Mouse (Mus musculus) brown adipose tissue, adult 24 weeks (tissue): ENCODE results near the gene Fastkd3. TPM values are rescaled to one million over a fixed set of nuclear protein-coding genes. Genes with fewer than 3 reads are reported as not detected.
A peak's percentile ranks its signal among the peaks of the same experiment; 100 is the strongest.

Experiments
- H3K27ac ChIP-seq: fragments of 200-500 bp; replicated peaks from 2 replicates; pipeline ENCODE4 v1.5.1; 2012; ENCODE audit warnings: low read depth, mild to moderate bottlenecking, low read length
- H3K4me1 ChIP-seq: fragments of 200-500 bp; 2 replicates; pipeline ENCODE4 v1.6.1; 2012; ENCODE audit warnings: low read length, mixed read lengths; ENCODE audit not compliant: control insufficient read depth, insufficient read depth, insufficient read length
- H3K4me3 ChIP-seq: fragments of 200-500 bp; 2 replicates; pipeline ENCODE4 v1.5.1; 2012; ENCODE audit warnings: low read depth, mild to moderate bottlenecking, low read length, moderate library complexity; ENCODE audit not compliant: insufficient read depth
- polyA plus RNA-seq: library from polyadenylated mRNA; stranded (reverse); fragments of >200 nt; gene quantifications from 2 replicates; pipeline ENCODE4 v1.2.4, GENCODE M21; 2012; ENCODE audit not compliant: missing spikeins, insufficient read depth, insufficient read length

The Fastkd3 gene
- polyA plus RNA-seq, 1 experiment: 4.8 TPM

DNA sequence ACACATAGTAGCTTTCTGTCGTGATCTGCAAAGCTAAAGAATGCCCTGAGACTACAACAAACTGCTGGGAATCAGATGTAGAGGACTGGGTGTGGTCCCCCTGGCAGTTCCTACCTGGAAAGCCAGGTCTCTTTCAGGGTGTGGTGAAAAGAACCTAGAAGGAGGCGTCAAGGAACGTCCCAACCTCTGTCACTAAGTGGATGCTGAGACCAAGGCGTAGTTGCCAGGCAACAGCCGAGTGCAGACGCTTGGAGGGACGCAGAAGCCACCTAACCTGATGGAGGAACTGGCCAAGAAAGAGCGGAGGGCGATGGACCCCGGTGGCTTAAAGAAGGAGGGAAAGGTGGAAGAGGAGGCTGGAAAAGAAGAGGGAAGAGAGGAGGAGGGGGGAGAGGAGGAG, 15.2 kb downstream of the Fastkd3 start, which contains the start of gene 1700001L19Rik:
Gene 1700001L19Rik, plus strand, starts transcription at position 223 of the 400 bp plus-strand sequence.
- Histone ChIP-seq H3K27ac (no peak within 1 kb of the TSS), H3K4me3 (no peak within 1 kb of the TSS), H3K4me1 (no peaks in the 10 kb centered on the region)

DNA sequence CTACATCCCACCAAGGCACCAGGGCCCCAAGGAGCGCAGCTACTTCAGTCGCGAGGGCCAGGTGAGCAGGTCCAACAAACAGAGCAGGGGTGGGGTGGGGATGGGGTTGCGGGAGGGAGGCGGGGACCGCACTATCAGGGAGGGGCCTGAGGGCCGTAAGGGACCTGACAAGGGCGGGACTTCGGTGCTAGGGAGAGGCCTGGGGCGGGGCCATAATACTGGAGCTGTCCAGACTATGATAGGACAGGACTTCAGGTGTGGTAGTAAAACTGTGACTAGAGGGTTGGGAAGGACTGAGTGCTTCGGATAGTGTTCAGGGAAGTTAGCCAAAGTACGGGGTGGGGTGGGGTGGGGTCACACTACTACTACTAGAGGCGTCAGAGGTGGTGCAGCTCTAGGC, 15.6 kb downstream of the Fastkd3 start:
- Histone ChIP-seq H3K4me3 (no peak overlapping the region), H3K4me1 (no peaks in the 10 kb centered on the region), H3K27ac (no peak overlapping the region)

DNA sequence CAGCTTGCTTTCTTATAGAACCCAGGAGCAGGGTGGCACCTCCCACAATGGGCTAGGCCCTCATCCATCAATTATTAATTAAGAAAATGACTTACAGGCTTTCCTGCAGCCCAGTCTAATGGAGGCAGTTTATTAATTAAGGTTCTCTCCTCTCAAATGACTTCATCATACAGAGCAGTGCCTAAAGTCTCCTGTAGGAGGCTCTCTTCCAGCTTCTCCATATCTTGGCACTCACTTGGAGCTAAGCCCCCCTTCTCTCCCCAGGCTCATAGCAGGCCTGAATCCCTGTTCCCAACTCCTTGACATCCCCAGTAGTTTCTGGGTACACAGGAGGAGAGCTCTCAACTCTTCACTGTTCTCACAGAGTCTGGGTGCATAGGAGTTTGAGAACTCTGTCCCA, 16.9 kb downstream of the Fastkd3 start:
- no peaks in the 10 kb centered on the region for H3K4me1 ChIP-seq
- H3K27ac ChIP-seq: no peak overlapping the region
- H3K4me3 ChIP-seq: no peak overlapping the region

DNA sequence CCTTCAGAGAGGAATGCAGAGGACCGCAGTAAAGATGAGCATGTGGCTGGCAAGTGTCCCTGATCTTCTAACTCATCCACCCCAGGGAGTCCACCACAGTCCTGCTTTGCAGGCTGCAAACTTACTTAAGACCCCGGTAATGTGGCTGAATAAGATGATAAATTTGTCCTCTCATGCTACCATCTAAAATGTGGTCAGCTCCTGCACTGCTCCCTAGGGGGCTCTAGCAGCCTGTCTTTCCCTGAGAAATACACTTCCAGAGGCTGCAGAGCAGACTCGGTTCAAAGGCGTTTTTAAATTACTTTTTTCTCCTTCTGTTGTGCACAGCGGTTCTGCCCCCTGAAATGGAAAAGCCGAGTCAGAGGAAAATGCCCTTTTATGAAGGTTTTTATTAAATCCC, 19.1 kb downstream of the Fastkd3 start:
- no peaks in the 10 kb centered on the region for H3K4me1 ChIP-seq

DNA sequence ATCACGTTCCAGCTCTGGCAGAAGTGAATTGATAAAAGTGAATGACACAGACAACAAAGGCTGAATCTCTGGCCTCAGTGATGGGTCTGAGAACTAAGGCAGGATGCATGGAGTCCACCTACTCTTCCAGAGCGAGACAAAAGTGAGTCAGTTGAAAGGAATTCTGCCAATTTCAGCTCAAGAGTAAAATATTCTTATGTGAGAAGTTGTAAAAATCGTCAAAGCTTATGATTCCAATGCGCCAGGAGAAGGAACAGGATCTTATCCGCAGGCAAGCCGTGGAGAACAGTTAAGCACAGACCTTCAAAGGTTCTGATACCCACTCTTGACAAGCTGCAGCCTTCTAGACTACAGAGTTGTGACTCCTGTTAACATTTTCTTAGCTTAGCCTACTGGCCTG, 21.1 kb downstream of the Fastkd3 start:
- Histone ChIP-seq H3K4me3 (no peak overlapping the region), H3K4me1 (no peaks in the 10 kb centered on the region), H3K27ac (no peak overlapping the region)

More for the DNA sequence above, 19.1 kb downstream of the Fastkd3 start:
- Histone ChIP-seq H3K4me3 (no peak overlapping the region), H3K27ac (no peak overlapping the region)

DNA sequence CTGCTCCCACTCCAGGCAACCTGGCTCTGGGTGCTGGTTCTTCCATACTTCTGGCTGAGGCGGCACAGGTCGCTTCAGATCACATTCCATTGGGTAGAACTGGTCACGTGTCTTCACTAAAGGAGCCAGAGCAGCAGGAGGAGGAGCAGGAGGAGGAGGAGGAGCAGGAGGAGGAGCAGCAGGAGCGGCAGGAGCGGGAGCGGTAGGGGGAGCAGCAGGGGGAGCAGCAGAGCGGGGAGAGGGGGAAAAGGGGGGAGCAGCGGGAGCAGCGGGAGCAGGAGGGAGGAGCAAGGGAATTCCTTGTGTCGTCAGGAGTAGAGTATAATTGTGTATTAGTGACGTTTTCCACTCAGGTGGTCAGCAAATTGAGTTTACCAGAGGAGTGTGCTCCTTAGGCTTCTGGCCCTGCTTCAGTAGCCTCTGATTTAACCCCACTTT, 23.7 kb downstream of the Fastkd3 start:
- Histone ChIP-seq H3K27ac (no peak overlapping the region), H3K4me3 (peak overlapping the region; percentile 46), H3K4me1 (no peaks in the 10 kb centered on the region)

DNA sequence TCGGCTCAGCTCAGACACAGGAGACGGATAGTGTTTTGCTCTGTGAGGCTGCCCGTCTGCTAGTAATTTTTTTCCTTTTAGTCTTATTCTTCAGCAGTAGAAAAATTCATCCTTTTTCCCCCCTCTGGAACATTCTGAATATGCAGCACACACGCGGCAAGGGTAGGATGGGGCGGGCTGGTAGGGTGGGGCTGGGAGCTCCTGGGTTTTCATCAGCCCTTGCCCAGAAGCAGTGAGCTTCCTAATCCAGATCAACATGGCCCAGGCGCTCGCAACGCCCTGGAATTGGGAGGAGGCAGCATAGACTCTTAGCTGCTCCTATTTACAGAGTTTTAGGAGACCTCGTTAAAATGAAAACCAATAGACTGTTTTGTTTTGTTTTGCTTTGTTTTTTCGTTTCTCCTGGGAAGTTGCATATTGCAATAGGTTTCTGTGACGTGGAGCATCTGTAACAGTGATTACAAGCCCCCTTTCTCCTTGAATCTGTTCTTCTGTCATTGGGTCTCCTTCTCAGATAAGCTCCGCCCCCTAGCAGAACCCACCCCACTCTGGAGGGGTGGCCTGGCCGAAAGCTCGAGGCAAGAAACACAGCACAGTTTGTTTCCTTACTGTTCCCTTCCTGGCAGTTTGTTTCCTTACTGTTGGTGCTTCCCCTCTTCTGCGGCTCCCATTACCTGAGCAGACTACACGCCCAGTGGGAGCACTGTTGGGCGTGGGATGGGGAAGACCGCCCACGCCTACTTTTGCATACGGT, 25.8 kb downstream of the Fastkd3 start:
- Histone ChIP-seq H3K27ac (no peak overlapping the region), H3K4me1 (no peaks in the 10 kb centered on the region), H3K4me3 (peak overlapping the region; percentile 8; the same call in 1 of the 2 replicates)

DNA sequence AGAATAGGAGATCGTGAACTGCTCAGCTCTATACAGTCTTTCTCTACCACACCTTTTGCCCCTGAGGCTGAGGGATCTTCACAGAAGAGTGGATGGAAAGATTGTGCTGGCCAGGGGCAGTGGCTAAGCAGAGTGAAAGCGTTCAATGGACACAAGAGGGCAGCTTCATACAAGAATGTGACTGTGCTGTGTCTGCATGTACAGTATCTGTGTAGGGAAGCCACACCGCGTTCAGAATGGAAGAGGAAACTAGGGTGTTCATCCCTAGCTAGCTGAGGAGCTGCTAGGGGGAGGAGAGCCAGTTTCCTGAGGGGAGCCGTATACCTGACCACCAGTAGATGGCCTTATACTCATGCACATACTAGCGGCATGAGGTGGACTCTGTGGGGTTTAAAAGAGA, 40.8 kb downstream of the Fastkd3 start:
- Histone ChIP-seq H3K27ac (no peak overlapping the region), H3K4me3 (no peak overlapping the region), H3K4me1 (no peaks in the 10 kb centered on the region)

DNA sequence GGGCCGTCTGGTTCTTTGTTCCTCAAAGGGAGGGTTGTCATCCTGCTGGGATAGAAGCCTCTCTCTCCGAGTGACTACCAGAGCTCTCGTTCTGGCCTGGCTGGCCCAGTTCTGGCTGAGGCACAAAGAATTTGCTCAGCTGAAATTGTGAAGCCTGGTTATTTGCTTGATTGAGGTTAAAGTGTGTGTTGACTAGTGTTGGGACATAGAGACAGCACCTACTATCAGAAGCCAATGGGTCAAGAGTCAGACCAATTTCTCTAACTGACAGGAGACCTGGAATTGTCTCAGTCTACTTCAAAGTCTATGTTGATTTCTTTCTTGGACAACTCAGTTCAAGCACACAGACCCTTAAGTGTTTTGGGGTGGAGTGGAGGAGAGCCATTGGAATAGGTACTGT, 45.0 kb downstream of the Fastkd3 start:
- H3K4me1 ChIP-seq: no peaks in the 10 kb centered on the region
- no peak overlapping the region for H3K4me3 ChIP-seq
- H3K27ac ChIP-seq: no peak overlapping the region

Other genes starting within 250 kb of the Fastkd3 start
- 6.1 and 6.6 TPM in 2 replicates for gene Mtrr, start 85 bp upstream of the Fastkd3 start, polyA plus RNA-seq
- gene 1700001L19Rik, start 15.2 kb downstream of the Fastkd3 start, polyA plus RNA-seq: not detected in 2 replicates